Mouse (Mus musculus) MEL (cell line): ENCODE results near the gene Htr2b.

Experiments
- CTCF ChIP-seq, 3 experiments: IDR thresholded peaks in 2 of 3; conservative IDR thresholded peaks in 1 of 3; 2 replicates each; pipeline ENCODE4 v1.5.1; 2011 to 2012; ENCODE audit warnings: low read length in 3 of 3, low read depth in 2 of 3, mild to moderate bottlenecking in 2 of 3, improper control_type of control experiment in 1 of 3, inconsistent platforms in 1 of 3, mixed read lengths in 1 of 3, moderate library complexity in 1 of 3; ENCODE audit not compliant: control insufficient read depth in 1 of 3, insufficient read depth in 1 of 3, poor library complexity in 1 of 3, severe bottlenecking in 1 of 3
- ELF1 ChIP-seq: IDR thresholded peaks from 2 replicates; pipeline ENCODE4 v1.6.1; 2014; ENCODE audit warnings: low read depth, mild to moderate bottlenecking, inconsistent platforms, low read length, improper control_type of control experiment, moderate library complexity
- POLR2A ChIP-seq, 2 experiments: IDR thresholded peaks; 2 replicates each; pipeline ENCODE4 v1.6.1; 2011 to 2012; ENCODE audit warnings: low read length in 2 of 2, mild to moderate bottlenecking in 2 of 2, control low read depth in 1 of 2, improper control_type of control experiment in 1 of 2, low read depth in 1 of 2, moderate library complexity in 1 of 2; ENCODE audit not compliant: control insufficient read depth in 1 of 2, insufficient read depth in 1 of 2, poor library complexity in 1 of 2

- TF ChIP-seq CTCF (IDR thresholded peaks at IDR 0.05 in 2 of 3, conservative IDR thresholded peaks at IDR 0.05 in 1 of 3; ENCODE audit: control insufficient read depth in 1 of 3, insufficient read depth in 1 of 3, low read depth in 2 of 3, low read length in 3 of 3, poor library complexity in 1 of 3, severe bottlenecking in 1 of 3) (no peak), ELF1 (no peak), POLR2A (IDR thresholded peaks at IDR 0.05; ENCODE audit: control insufficient read depth in 1 of 2, insufficient read depth in 1 of 2, low read depth in 1 of 2, low read length in 2 of 2, poor library complexity in 1 of 2) (no peak)
These were observed 17.4 kb downstream of the Htr2b start for GRCm38 (mm10) chr1:86094413-86094812.
